ENCODE assay signal across 40 mouse cellular contexts in genomic region chr5:98550873-98551272, GRCm38 (mm10). TPM values are rescaled to one million over a fixed set of nuclear protein-coding genes. Genes with fewer than 3 reads are reported as not detected.
"Had no signal": no experiment of that assay in that cellular context is flagged by ENCODE, and none has a peak within 500 bp of the region (broad histone marks: within the 10 kb centered on the region; RNA-seq: fewer than 3 reads in every experiment).

No protein-coding gene starts in this region.

- H3K9ac ChIP-seq: heart, embryonic 12.5 days; hindbrain, embryonic 12.5 days; hindbrain, embryonic 14.5 days; limb, embryonic 12.5 days; liver, embryonic 13.5 days; liver, embryonic 15.5 days had no signal

- H3K27me3 ChIP-seq: heart, embryonic 12.5 days; hindbrain, embryonic 12.5 days; limb, embryonic 12.5 days; liver, embryonic 13.5 days; liver, embryonic 15.5 days had no signal

- H3K27ac ChIP-seq: gastrocnemius, adult 2 months; heart, embryonic 10.5 days; hindbrain, embryonic 10.5 days; hindbrain, embryonic 14.5 days; hindbrain, postnatal 0 days; layer of hippocampus, adult 2 months; left cerebral cortex, adult 2 months; limb, embryonic 10.5 days; limb, embryonic 12.5 days; liver, embryonic 13.5 days; liver, embryonic 15.5 days had no signal

- H3K4me3 ChIP-seq: gastrocnemius, adult 2 months; heart, embryonic 10.5 days; heart, embryonic 12.5 days; hindbrain, embryonic 10.5 days; hindbrain, embryonic 12.5 days; layer of hippocampus, adult 2 months; left cerebral cortex, adult 2 months; limb, embryonic 10.5 days; limb, embryonic 12.5 days; liver, embryonic 13.5 days; liver, embryonic 15.5 days had no signal

- H3K9me3 ChIP-seq: heart, embryonic 10.5 days; heart, embryonic 12.5 days; hindbrain, embryonic 10.5 days; hindbrain, embryonic 12.5 days; limb, embryonic 10.5 days; limb, embryonic 12.5 days; liver, embryonic 13.5 days; liver, embryonic 15.5 days had no signal

- H3K4me2 ChIP-seq: heart, embryonic 12.5 days; hindbrain, embryonic 12.5 days; hindbrain, embryonic 14.5 days; limb, embryonic 12.5 days; liver, embryonic 11.5 days; liver, embryonic 13.5 days; liver, embryonic 15.5 days had no signal

- DNase-seq: gastrocnemius, adult 2 months; gastrocnemius, postnatal 10 days; gastrocnemius, postnatal 25 days; heart, adult 18-20 months; heart, postnatal 10 days; heart, postnatal 4 days; kidney, adult 18-20 months; kidney, adult 8-10 months; kidney, postnatal 10 days; kidney, postnatal 25 days; kidney, postnatal 4 days; liver; liver, embryonic 13.5 days had no signal

- H3K36me3 ChIP-seq: heart, embryonic 10.5 days; heart, embryonic 12.5 days; hindbrain, embryonic 10.5 days; hindbrain, embryonic 12.5 days; limb, embryonic 10.5 days; limb, embryonic 12.5 days; liver, embryonic 13.5 days; liver, embryonic 15.5 days had no signal

- ATAC-seq: hindbrain, postnatal 0 days; intestine, embryonic 16.5 days had no signal

- H3K4me1 ChIP-seq: heart, embryonic 10.5 days; heart, embryonic 12.5 days; hindbrain, embryonic 12.5 days; liver, embryonic 13.5 days; liver, embryonic 15.5 days had no signal

RNA-seq across cellular contexts. Expression of gene Gm11111, which starts 1.6 kb away (rescaled TPM):
- total RNA-seq: gastrocnemius, adult 2 months; gastrocnemius, postnatal 10 days; gastrocnemius, postnatal 25 days; gastrocnemius, postnatal 4 days; granulocyte monocyte progenitor cell, adult 5-6 weeks; heart, adult 18-20 months; heart, adult 8-10 months; heart, postnatal 10 days; heart, postnatal 25 days; heart, postnatal 4 days; hindbrain, postnatal 0 days; layer of hippocampus, adult 2 months; layer of hippocampus, postnatal 10 days; layer of hippocampus, postnatal 25 days; left cerebral cortex, adult 2 months; left cerebral cortex, postnatal 14 days; left cerebral cortex, postnatal 36 days had no signal
- polyA plus RNA-seq: heart, embryonic 10.5 days; heart, embryonic 12.5 days; heart, embryonic 14.5 days; heart, embryonic 16.5 days; hindbrain, embryonic 10.5 days; hindbrain, embryonic 12.5 days; hindbrain, embryonic 14.5 days; hindbrain, postnatal 0 days; intestine, embryonic 14.5 days; intestine, embryonic 16.5 days; kidney, embryonic 14.5 days; kidney, embryonic 16.5 days; limb, embryonic 10.5 days; limb, embryonic 12.5 days; limb, embryonic 14.5 days; liver, embryonic 11.5 days; liver, embryonic 13.5 days; liver, embryonic 15.5 days had no signal
